9 mouse cellular contexts compared by ENCODE assay signal in genomic region chr14:30009864-30010560, GRCm38 (mm10). TPM values are rescaled to one million over a fixed set of nuclear protein-coding genes. Genes with fewer than 3 reads are reported as not detected.
DNase-seq lines count a peak whose midpoint lies in the region; ATAC-seq lines count a peak whose summit lies in the region.
"Had no signal": no experiment of that assay in that cellular context is flagged by ENCODE, and none has a peak within 500 bp of the region (broad histone marks: within the 10 kb centered on the region; RNA-seq: fewer than 3 reads in every experiment).

No protein-coding gene starts in this region.

- H3K27ac ChIP-seq in liver, embryonic 16.5 days (ENCODE audit: low read length), result peak overlapping the region; percentile 62

- H3K4me1 ChIP-seq in liver, embryonic 16.5 days (ENCODE audit: control insufficient read depth, low read depth, low read length), result peaks cover 4% of the 10 kb centered on the region; the same call in 1 of the 2 replicates

- H3K9me3 ChIP-seq in liver, embryonic 16.5 days (replicated peaks; ENCODE audit: control insufficient read depth, low read length), result no peaks in the 10 kb centered on the region

- no peak overlapping the region for H3K9ac ChIP-seq in liver, embryonic 16.5 days (ENCODE audit: low read depth, low read length)

- H3K36me3 ChIP-seq in liver, embryonic 16.5 days (ENCODE audit: control insufficient read depth, insufficient read depth), result no peaks in the 10 kb centered on the region

- peak; percentile 45 for ATAC-seq in liver, embryonic 16.5 days (ENCODE audit: low read depth)
- no peak for ATAC-seq in megakaryocyte-erythroid progenitor cell, adult 5-6 weeks (replicated peaks; ENCODE audit: low FRiP score, low TSS enrichment, poor library complexity, severe bottlenecking)

- 54% methylated on average over 10 of the region's 10 CpGs for WGBS in liver, embryonic 16.5 days (ENCODE audit: insufficient replicate concordance)

- peak overlapping the region; percentile 54 for H3K4me2 ChIP-seq in liver, embryonic 16.5 days (ENCODE audit: low read depth, low read length)

- peaks cover 15% of the 10 kb centered on the region for H3K27me3 ChIP-seq in liver, embryonic 16.5 days (ENCODE audit: control insufficient read depth, insufficient read depth, low read depth, low read length)

- peak; percentile 82 to 89 for DNase-seq in cerebellum, postnatal 14 days
- DNase-seq in cerebellum, adult 11 months, result no peak
- DNase-seq in 3134 (ENCODE audit: extremely low read depth, insufficient read length, low spot score), result peak; percentile 69
- DNase-seq in gastrocnemius, adult 18-20 months (ENCODE audit: low spot score), result peak; percentile 24
- DNase-seq in kidney, adult 11 months, result peak; percentile 97
- peak; percentile 67 for DNase-seq in testis, postnatal 14 days (ENCODE audit: low spot score)

- peak overlapping the region; percentile 54 for H3K4me3 ChIP-seq in liver, embryonic 16.5 days (ENCODE audit: low read depth, low read length)

RNA-seq across cellular contexts. Expression of gene Chdh, which starts 1.2 kb away (rescaled TPM):
- under 1 TPM; 0.36 to 0.37 TPM for total RNA-seq in gastrocnemius, adult 18-20 months (2021)
- 6.4 and 6.9 TPM in 2 replicates for polyA plus RNA-seq in liver, embryonic 16.5 days (2015; fragmentation: Nextera tagmentation; extraction: Ambion mirVana)
- 0.11 and 0.84 TPM in 2 replicates for total RNA-seq in megakaryocyte-erythroid progenitor cell, adult 5-6 weeks (2014; fragmentation: Nextera tagmentation)
- total RNA-seq in megakaryocyte-erythroid progenitor cell, adult 5-6 weeks (2017), result 0.14 and 1.0 TPM in 2 replicates
- polyA plus RNA-seq: embryonic facial prominence, embryonic 11.5 days had no signal

RNA-seq across cellular contexts. Expression of gene Il17rb, which starts 1.3 kb away (rescaled TPM):
- under 1 TPM in 1 of 2 experiments, not detected in 1; 0.09 TPM for total RNA-seq in gastrocnemius, adult 18-20 months (2021)
- polyA plus RNA-seq in liver, embryonic 16.5 days (2015; fragmentation: Nextera tagmentation; extraction: Ambion mirVana), result 4.8 and 6.6 TPM in 2 replicates
- total RNA-seq in megakaryocyte-erythroid progenitor cell, adult 5-6 weeks (2014; fragmentation: Nextera tagmentation), result 0.17 TPM in 1 of 2 replicates, not detected in the other
- not detected in 2 replicates for total RNA-seq in megakaryocyte-erythroid progenitor cell, adult 5-6 weeks (2017)

RNA-seq across cellular contexts. Expression of gene Actr8, which starts 31.9 kb away (rescaled TPM):
- 10 to 100 TPM; 31.1 to 33.4 TPM for total RNA-seq in gastrocnemius, adult 18-20 months (2021)
- polyA plus RNA-seq in liver, embryonic 16.5 days (2015; fragmentation: Nextera tagmentation; extraction: Ambion mirVana), result 22.4 and 23.5 TPM in 2 replicates
- 29.2 and 29.7 TPM in 2 replicates for total RNA-seq in megakaryocyte-erythroid progenitor cell, adult 5-6 weeks (2014; fragmentation: Nextera tagmentation)
- total RNA-seq in megakaryocyte-erythroid progenitor cell, adult 5-6 weeks (2017), result 24.0 and 54.9 TPM in 2 replicates

RNA-seq across cellular contexts. Expression of gene Selenok, which starts 41.9 kb away (rescaled TPM):
- 10 to 100 TPM; 74.9 to 96.6 TPM for total RNA-seq in gastrocnemius, adult 18-20 months (2021)
- polyA plus RNA-seq in liver, embryonic 16.5 days (2015; fragmentation: Nextera tagmentation; extraction: Ambion mirVana), result 154 and 164 TPM in 2 replicates
- total RNA-seq in megakaryocyte-erythroid progenitor cell, adult 5-6 weeks (2014; fragmentation: Nextera tagmentation), result 42.7 and 60.3 TPM in 2 replicates
- 101 and 175 TPM in 2 replicates for total RNA-seq in megakaryocyte-erythroid progenitor cell, adult 5-6 weeks (2017)
